Mouse (Mus musculus): ENCODE data around the gene Stap2. TPM values are rescaled to one million over a fixed set of nuclear protein-coding genes. Genes with fewer than 3 reads are reported as not detected.

Gene Stap2
- polyA plus RNA-seq, 1 experiment from 2014 or later = 7.3 TPM

DNA sequence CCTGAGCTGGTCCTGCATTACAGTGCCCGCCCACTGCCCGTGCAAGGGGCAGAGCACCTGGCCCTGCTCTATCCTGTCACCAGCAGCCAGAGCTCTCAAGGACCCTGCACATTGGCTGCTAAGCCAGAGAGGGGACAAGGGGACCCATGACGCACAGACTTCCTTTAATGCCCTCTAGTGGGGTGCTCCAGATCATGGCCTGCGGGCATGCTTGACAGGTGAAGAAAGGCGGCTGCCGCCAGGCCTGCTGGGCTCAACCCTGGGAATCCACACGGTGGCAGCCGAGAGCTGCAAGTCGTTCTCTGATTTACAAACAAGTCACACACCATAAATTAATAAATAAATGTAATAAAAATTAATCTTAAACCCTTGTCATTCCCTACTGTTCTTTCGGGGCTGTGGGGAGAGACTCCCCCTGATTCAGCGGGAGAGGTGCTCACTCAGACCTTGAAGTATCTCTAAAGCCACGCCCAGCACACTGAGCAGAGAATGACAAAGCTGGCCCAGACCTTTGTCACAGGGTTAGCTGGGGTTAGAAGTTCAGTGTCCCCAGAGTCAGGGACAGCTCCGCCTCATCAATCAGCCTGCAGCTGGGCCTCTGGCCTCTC lies 29.0 kb downstream of the Stap2 start:
- H3K9me3 ChIP-seq (replicated peaks) = no peaks in the 10 kb centered on the region
- DNase-seq (ENCODE audit: low spot score) = peak; percentile 85
- H3K36me3 ChIP-seq = peaks cover 22% of the 10 kb centered on the region
- peaks cover 12% of the 10 kb centered on the region for H3K4me1 ChIP-seq
- H3K4me3 ChIP-seq = no peak overlapping the region
- H3K27me3 ChIP-seq (ENCODE audit: low read depth, poor library complexity, severe bottlenecking) = peaks cover 13% of the 10 kb centered on the region
- H3K27ac ChIP-seq = no peak overlapping the region
- WGBS = 16% methylated on average over 13 of the region's 13 CpGs

- no peak for DNase-seq (ENCODE audit: low spot score)
- peak overlapping the region; percentile 63 for H3K4me3 ChIP-seq
- no peaks in the 10 kb centered on the region for H3K9me3 ChIP-seq (replicated peaks)
- H3K4me1 ChIP-seq = peaks cover 31% of the 10 kb centered on the region
- peaks cover 31% of the 10 kb centered on the region for H3K27me3 ChIP-seq (ENCODE audit: low read depth, poor library complexity, severe bottlenecking)
- peak overlapping the region; percentile 90; the same call in 1 of the 2 replicates for H3K27ac ChIP-seq
- peaks cover 46% of the 10 kb centered on the region for H3K36me3 ChIP-seq
- WGBS = 27% methylated on average over 22 of the region's 22 CpGs
Measured at GRCm38 (mm10) chr17:55971453-55971852, 33.9 kb downstream of the Stap2 start.

- H3K9me3 ChIP-seq (replicated peaks) = no peaks in the 10 kb centered on the region
- DNase-seq (ENCODE audit: low spot score) = peak; percentile 84
- peaks cover 28% of the 10 kb centered on the region for H3K4me1 ChIP-seq
- H3K36me3 ChIP-seq = peaks cover 57% of the 10 kb centered on the region
- peak within 1 kb of the TSS; percentile 90 for H3K27ac ChIP-seq
- WGBS = 8% methylated on average over 55 of the region's 55 CpGs
- peak within 1 kb of the TSS; percentile 63 for H3K4me3 ChIP-seq
- peaks cover 31% of the 10 kb centered on the region for H3K27me3 ChIP-seq (ENCODE audit: low read depth, poor library complexity, severe bottlenecking)
Measured at GRCm38 (mm10) chr17:55969966-55970891, 35.2 kb downstream of the Stap2 start, which contains the start of gene Shd. TSS of gene Shd (plus strand) at chr17:55970467.

DNA sequence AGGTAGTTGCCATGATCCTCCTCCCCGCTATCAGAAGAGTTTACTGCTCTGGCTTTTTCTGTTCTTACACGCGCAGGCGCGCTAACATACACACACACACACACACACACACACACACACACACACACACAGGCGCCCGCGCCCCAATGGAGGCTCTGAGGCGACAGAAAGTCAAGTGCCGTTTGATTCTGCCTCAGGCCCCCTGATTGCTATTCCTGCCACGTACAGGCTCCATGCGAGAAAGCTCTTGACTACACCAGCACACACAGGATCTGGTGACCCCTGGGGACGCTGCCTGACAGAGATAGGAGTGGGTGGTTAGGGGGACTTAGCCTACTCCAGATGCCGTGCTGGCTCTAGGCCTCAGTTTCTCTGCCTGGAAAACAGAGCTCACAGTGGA lies 35.8 kb downstream of the Stap2 start:
- no peak for DNase-seq (ENCODE audit: low spot score)
- Histone ChIP-seq H3K36me3 (peaks cover 61% of the 10 kb centered on the region), H3K4me1 (peaks cover 28% of the 10 kb centered on the region), H3K27me3 (ENCODE audit: low read depth, poor library complexity, severe bottlenecking) (peaks cover 31% of the 10 kb centered on the region), H3K27ac (peak overlapping the region; percentile 90), H3K4me3 (peak overlapping the region; percentile 63; the same call in 1 of the 2 replicates), H3K9me3 (replicated peaks) (no peaks in the 10 kb centered on the region)
- 61% methylated on average over 14 of the region's 14 CpGs for WGBS

DNA sequence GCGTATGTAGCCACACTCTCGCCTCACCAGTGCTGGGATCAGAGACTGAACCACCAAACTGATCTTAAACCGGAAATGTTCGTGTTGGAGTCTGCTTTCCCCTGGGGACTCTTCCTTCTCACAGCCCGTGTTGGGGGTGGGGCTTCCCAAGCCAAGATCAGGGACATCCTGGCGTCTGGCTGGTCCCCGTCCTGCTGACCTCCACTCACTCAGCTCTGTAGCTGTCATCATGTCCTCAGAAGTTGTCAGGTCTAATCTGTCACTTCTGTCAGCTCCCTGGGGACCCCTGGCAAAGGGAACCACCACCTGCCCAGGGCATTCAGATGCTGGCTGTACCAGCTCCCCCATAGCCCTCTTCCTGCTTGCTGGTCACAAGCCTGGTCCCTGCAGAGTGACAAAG lies 37.2 kb downstream of the Stap2 start:
- H3K9me3 ChIP-seq (replicated peaks) = no peaks in the 10 kb centered on the region
- peaks cover 63% of the 10 kb centered on the region for H3K36me3 ChIP-seq
- no peak overlapping the region for H3K27ac ChIP-seq
- H3K4me3 ChIP-seq = no peak overlapping the region
- no peak for DNase-seq (ENCODE audit: low spot score)
- H3K27me3 ChIP-seq (ENCODE audit: low read depth, poor library complexity, severe bottlenecking) = peaks cover 31% of the 10 kb centered on the region
- H3K4me1 ChIP-seq = peaks cover 28% of the 10 kb centered on the region
- 69% methylated on average over 7 of the region's 7 CpGs for WGBS

- Histone ChIP-seq H3K36me3 (peaks cover 63% of the 10 kb centered on the region), H3K27ac (no peak overlapping the region), H3K27me3 (ENCODE audit: low read depth, poor library complexity, severe bottlenecking) (peaks cover 23% of the 10 kb centered on the region), H3K4me3 (no peak overlapping the region), H3K4me1 (peaks cover 28% of the 10 kb centered on the region), H3K9me3 (replicated peaks) (no peaks in the 10 kb centered on the region)
- no peak for DNase-seq (ENCODE audit: low spot score)
- 95% methylated on average over 4 of the region's 4 CpGs for WGBS
Measured at GRCm38 (mm10) chr17:55967186-55967585, 38.2 kb downstream of the Stap2 start.

- H3K4me1 ChIP-seq = peaks cover 13% of the 10 kb centered on the region
- no peak for DNase-seq (ENCODE audit: low spot score)
- no peak overlapping the region for H3K4me3 ChIP-seq
- no peaks in the 10 kb centered on the region for H3K9me3 ChIP-seq (replicated peaks)
- 0 out of 2 replicates have a peak, but pooled peaks cover 12% of the 10 kb centered on the region for H3K27me3 ChIP-seq (ENCODE audit: low read depth, poor library complexity, severe bottlenecking)
- H3K36me3 ChIP-seq = peaks cover 80% of the 10 kb centered on the region
- 81% methylated on average over 9 of the region's 9 CpGs for WGBS
- no peak overlapping the region for H3K27ac ChIP-seq
Measured at GRCm38 (mm10) chr17:55964996-55965395, 40.4 kb downstream of the Stap2 start.

GRCm38 (mm10) chr17:55964496-55964895 lies 40.9 kb downstream of the Stap2 start:
- Histone ChIP-seq H3K36me3 (peaks cover 80% of the 10 kb centered on the region), H3K9me3 (replicated peaks) (no peaks in the 10 kb centered on the region), H3K27ac (no peak overlapping the region), H3K27me3 (ENCODE audit: low read depth, poor library complexity, severe bottlenecking) (0 out of 2 replicates have a peak, but pooled peaks cover 7% of the 10 kb centered on the region), H3K4me3 (no peak overlapping the region), H3K4me1 (peaks cover 13% of the 10 kb centered on the region)
- 93% methylated on average over 10 of the region's 10 CpGs for WGBS
- no peak for DNase-seq (ENCODE audit: low spot score)

- Histone ChIP-seq H3K9me3 (replicated peaks) (no peaks in the 10 kb centered on the region), H3K36me3 (peaks cover 74% of the 10 kb centered on the region), H3K4me3 (no peak overlapping the region), H3K27ac (no peak overlapping the region), H3K4me1 (peaks cover 14% of the 10 kb centered on the region), H3K27me3 (ENCODE audit: low read depth, poor library complexity, severe bottlenecking) (no peaks in the 10 kb centered on the region)
- no peak for DNase-seq (ENCODE audit: low spot score)
- WGBS = 92% methylated on average over 14 of the region's 14 CpGs
Measured at GRCm38 (mm10) chr17:55963171-55963570, 42.2 kb downstream of the Stap2 start.

GRCm38 (mm10) chr17:55961631-55962030 lies 43.8 kb downstream of the Stap2 start:
- Histone ChIP-seq H3K9me3 (replicated peaks) (no peaks in the 10 kb centered on the region), H3K4me1 (peaks cover 21% of the 10 kb centered on the region), H3K27me3 (ENCODE audit: low read depth, poor library complexity, severe bottlenecking) (no peaks in the 10 kb centered on the region), H3K27ac (no peak overlapping the region), H3K4me3 (no peak overlapping the region), H3K36me3 (peaks cover 58% of the 10 kb centered on the region)
- WGBS = 93% methylated on average over 7 of the region's 7 CpGs
- no peak for DNase-seq (ENCODE audit: low spot score)

DNA sequence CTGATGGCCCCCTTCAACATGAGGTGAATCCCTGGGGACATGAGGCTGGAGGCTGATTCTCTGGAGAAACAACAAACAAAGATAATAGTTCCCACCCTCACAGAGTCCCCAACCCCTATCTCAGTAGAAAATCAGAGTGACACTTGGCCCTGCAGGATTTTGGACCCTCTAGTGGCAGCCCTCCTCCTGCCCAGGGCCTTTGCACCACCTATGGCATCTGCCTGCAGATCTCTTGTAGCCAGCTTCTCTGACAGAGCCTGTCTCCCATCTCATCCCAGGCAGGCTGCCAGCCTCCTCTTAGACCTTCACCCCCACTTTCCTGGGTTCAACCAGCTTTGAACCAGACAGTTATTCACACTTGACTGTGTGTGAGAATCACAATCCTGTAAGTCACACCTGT lies 44.6 kb downstream of the Stap2 start:
- DNase-seq (ENCODE audit: low spot score) = peak; percentile 26
- Histone ChIP-seq H3K4me3 (no peak overlapping the region), H3K36me3 (peaks cover 50% of the 10 kb centered on the region), H3K27me3 (ENCODE audit: low read depth, poor library complexity, severe bottlenecking) (no peaks in the 10 kb centered on the region), H3K9me3 (replicated peaks) (no peaks in the 10 kb centered on the region), H3K27ac (no peak overlapping the region), H3K4me1 (peaks cover 30% of the 10 kb centered on the region)

GRCm38 (mm10) chr17:55959946-55960740 lies 45.2 kb downstream of the Stap2 start:
- no peak for DNase-seq (ENCODE audit: low spot score)
- 81% methylated on average over 10 of the region's 10 CpGs for WGBS

More at GRCm38 (mm10) chr17:55959946-55960740, 45.2 kb downstream of the Stap2 start:
- peak overlapping the region; percentile 62 for H3K4me3 ChIP-seq
- peaks cover 44% of the 10 kb centered on the region for H3K36me3 ChIP-seq
- peaks cover 6% of the 10 kb centered on the region for H3K27me3 ChIP-seq (ENCODE audit: low read depth, poor library complexity, severe bottlenecking)
- H3K9me3 ChIP-seq (replicated peaks) = no peaks in the 10 kb centered on the region
- peaks cover 31% of the 10 kb centered on the region for H3K4me1 ChIP-seq
- H3K27ac ChIP-seq = peak overlapping the region; percentile 92; the same call in 1 of the 2 replicates
